Mouse (Mus musculus) liver, adult 2 months (tissue): ENCODE results near the gene Olfr1013. TPM values are rescaled to one million over a fixed set of nuclear protein-coding genes. Genes with fewer than 3 reads are reported as not detected.

Experiments used
- DNase-seq: peaks from one replicate; pipeline ENCODE4 v3.0.0-alpha.2; 2011; ENCODE audit warnings: low read depth, low spot score; ENCODE audit errors: extremely low read depth
- H3K27ac ChIP-seq: fragments of 200-500 bp; replicated peaks from 2 replicates; pipeline ENCODE4 v1.5.1; 2012; ENCODE audit warnings: low read depth, mild to moderate bottlenecking, control low read depth, inconsistent platforms, low read length; ENCODE audit not compliant: insufficient read depth
- H3K27me3 ChIP-seq: fragments of 200-500 bp; 2 replicates; pipeline ENCODE4 v1.6.1; 2012; ENCODE audit warnings: mild to moderate bottlenecking, moderate library complexity, low read length, inconsistent platforms; ENCODE audit not compliant: control insufficient read depth, insufficient read depth
- H3K36me3 ChIP-seq: fragments of 200-500 bp; 2 replicates; pipeline ENCODE4 v1.6.1; 2012; ENCODE audit warnings: low read length, inconsistent platforms; ENCODE audit not compliant: control insufficient read depth, insufficient read depth
- H3K4me1 ChIP-seq: fragments of 200-500 bp; 2 replicates; pipeline ENCODE4 v1.6.1; 2011; ENCODE audit warnings: low read length; ENCODE audit not compliant: control insufficient read depth, insufficient read depth
- H3K4me3 ChIP-seq: fragments of 200-500 bp; 2 replicates; pipeline ENCODE4 v1.5.1; 2011; ENCODE audit warnings: low read depth, mild to moderate bottlenecking, control low read depth, low read length, moderate library complexity; ENCODE audit not compliant: insufficient read depth
- H3K79me2 ChIP-seq: fragments of 200-500 bp; 2 replicates; pipeline ENCODE4 v1.6.1; 2012; ENCODE audit warnings: inconsistent platforms, mild to moderate bottlenecking, low read length, moderate library complexity; ENCODE audit not compliant: control insufficient read depth, insufficient read depth
- H3K9ac ChIP-seq: fragments of 200-500 bp; 2 replicates; pipeline ENCODE4 v1.6.1; 2012; ENCODE audit warnings: low read depth, mild to moderate bottlenecking, control low read depth, inconsistent platforms, low read length
- CTCF ChIP-seq: fragments of 200-500 bp; IDR thresholded peaks from 2 replicates; pipeline ENCODE4 v1.5.1; 2011; ENCODE audit warnings: low read depth, low read length, control low read depth
- POLR2A ChIP-seq: fragments of 200-500 bp; IDR thresholded peaks from 2 replicates; pipeline ENCODE4 v1.6.1; 2011; ENCODE audit warnings: low read length, control low read depth; ENCODE audit not compliant: insufficient read depth; ENCODE audit errors: extremely low read depth
- WGBS: fragments of 180-500 bp; shearing (Covaris S2); methylation state at CpG from one replicate; pipeline ENCODE4 v1.1.7; 2018; 5-methylcytosine and 5-hydroxymethylcytosine counted together
- polyA plus RNA-seq: library from polyadenylated mRNA; depleted of rRNA; stranded (reverse); fragments of >200 nt; gene quantifications from 2 replicates; pipeline ENCODE4 v1.2.3, GENCODE M21; 2012; rRNA removed
- total RNA-seq: library from RNA; depleted of rRNA; stranded (reverse); fragments of >200 nt; gene quantifications from 2 replicates; pipeline ENCODE4 v1.2.3, GENCODE M21; 2014; rRNA removed

Olfr1013 gene
- total RNA-seq = not detected in 2 replicates
- not detected in 2 replicates for polyA plus RNA-seq

- no peaks in the 10 kb centered on the region for H3K4me1 ChIP-seq
- H3K27ac ChIP-seq = no peak within 1 kb of the TSS
- H3K79me2 ChIP-seq = no peaks in the 10 kb centered on the region
- H3K36me3 ChIP-seq = no peaks in the 10 kb centered on the region
- no peak for DNase-seq
- H3K9ac ChIP-seq = no peak within 1 kb of the TSS
- TF ChIP-seq CTCF = no peak
- no peak for TF ChIP-seq POLR2A
- no peaks in the 10 kb centered on the region for H3K27me3 ChIP-seq
- no peak within 1 kb of the TSS for H3K4me3 ChIP-seq
Measured at GRCm38 (mm10) chr2:85766798-85767197, at the start of gene Olfr1013. Gene Olfr1013, plus strand, starts transcription at chr2:85767098.

- H3K79me2 ChIP-seq = no peaks in the 10 kb centered on the region
- no peaks in the 10 kb centered on the region for H3K27me3 ChIP-seq
Measured at GRCm38 (mm10) chr2:85725793-85726192, 41.1 kb upstream of the Olfr1013 start.

GRCm38 (mm10) chr2:85753822-85754221 is 13.1 kb upstream of the Olfr1013 start:
- Histone ChIP-seq H3K27ac (no peak overlapping the region), H3K4me3 (no peak overlapping the region), H3K79me2 (no peaks in the 10 kb centered on the region), H3K27me3 (no peaks in the 10 kb centered on the region), H3K36me3 (no peaks in the 10 kb centered on the region), H3K4me1 (no peaks in the 10 kb centered on the region), H3K9ac (no peak overlapping the region)
- TF ChIP-seq CTCF = no peak
- no peak for TF ChIP-seq POLR2A
- DNase-seq = no peak
- WGBS = 80% methylated on average over 4 of the region's 4 CpGs

More at GRCm38 (mm10) chr2:85725793-85726192, 41.1 kb upstream of the Olfr1013 start:
- TF ChIP-seq POLR2A = no peak
- TF ChIP-seq CTCF = no peak
- Histone ChIP-seq H3K27ac (no peak overlapping the region), H3K36me3 (no peaks in the 10 kb centered on the region), H3K4me1 (no peaks in the 10 kb centered on the region; the same call in 1 of the 2 replicates), H3K4me3 (no peak overlapping the region), H3K9ac (no peak overlapping the region)
- 11% methylated on average over 3 of the region's 3 CpGs for WGBS
- peak; percentile 29 for DNase-seq

GRCm38 (mm10) chr2:85762666-85763065 is 4.2 kb upstream of the Olfr1013 start, which contains the start of gene Olfr1012:
Gene Olfr1012, minus strand, starts transcription at chr2:85762766.
- no peaks in the 10 kb centered on the region for H3K36me3 ChIP-seq
- H3K27ac ChIP-seq = no peak within 1 kb of the TSS
- 54% methylated on average over 1 of the region's 1 CpGs for WGBS
- no peaks in the 10 kb centered on the region for H3K4me1 ChIP-seq
- no peaks in the 10 kb centered on the region for H3K27me3 ChIP-seq
- H3K79me2 ChIP-seq = no peaks in the 10 kb centered on the region
- no peak for TF ChIP-seq POLR2A
- TF ChIP-seq CTCF = no peak
- H3K9ac ChIP-seq = no peak within 1 kb of the TSS
- no peak for DNase-seq
- no peak within 1 kb of the TSS for H3K4me3 ChIP-seq

GRCm38 (mm10) chr2:85772413-85772812 is 5.5 kb downstream of the Olfr1013 start, which contains the start of gene Olfr1014:
Gene Olfr1014, plus strand, starts transcription at chr2:85772713.
- Histone ChIP-seq H3K27ac (no peak within 1 kb of the TSS), H3K79me2 (no peaks in the 10 kb centered on the region), H3K9ac (no peak within 1 kb of the TSS), H3K27me3 (no peaks in the 10 kb centered on the region), H3K4me3 (no peak within 1 kb of the TSS), H3K4me1 (no peaks in the 10 kb centered on the region), H3K36me3 (no peaks in the 10 kb centered on the region)
- DNase-seq = no peak
- no peak for TF ChIP-seq CTCF
- TF ChIP-seq POLR2A = no peak

- no peak within 1 kb of the TSS for H3K4me3 ChIP-seq
- no peaks in the 10 kb centered on the region for H3K4me1 ChIP-seq
- H3K27me3 ChIP-seq = no peaks in the 10 kb centered on the region
- H3K27ac ChIP-seq = no peak within 1 kb of the TSS
- H3K9ac ChIP-seq = no peak within 1 kb of the TSS
- H3K36me3 ChIP-seq = no peaks in the 10 kb centered on the region
- DNase-seq = no peak
- TF ChIP-seq POLR2A = no peak
- no peak for TF ChIP-seq CTCF
- no peaks in the 10 kb centered on the region for H3K79me2 ChIP-seq
Measured at GRCm38 (mm10) chr2:85781717-85782116, 14.8 kb downstream of the Olfr1013 start, which contains the start of gene Olfr1015. Gene Olfr1015, plus strand, starts transcription at chr2:85782017.
